Mouse (Mus musculus) lung, adult 2 months (tissue): ENCODE measurements around the gene Adtrp.

Experiments
- CTCF ChIP-seq: fragments of 200-500 bp; IDR thresholded peaks from 2 replicates; pipeline ENCODE4 v1.5.1; 2011; ENCODE audit warnings: mild to moderate bottlenecking, low read length, control low read depth; ENCODE audit not compliant: insufficient read depth
- POLR2A ChIP-seq: fragments of 200-500 bp; IDR thresholded peaks from 2 replicates; pipeline ENCODE4 v1.6.1; 2011; ENCODE audit warnings: low read depth, mild to moderate bottlenecking, control low read depth, low read length, borderline replicate concordance; ENCODE audit errors: extremely low read depth

DNA sequence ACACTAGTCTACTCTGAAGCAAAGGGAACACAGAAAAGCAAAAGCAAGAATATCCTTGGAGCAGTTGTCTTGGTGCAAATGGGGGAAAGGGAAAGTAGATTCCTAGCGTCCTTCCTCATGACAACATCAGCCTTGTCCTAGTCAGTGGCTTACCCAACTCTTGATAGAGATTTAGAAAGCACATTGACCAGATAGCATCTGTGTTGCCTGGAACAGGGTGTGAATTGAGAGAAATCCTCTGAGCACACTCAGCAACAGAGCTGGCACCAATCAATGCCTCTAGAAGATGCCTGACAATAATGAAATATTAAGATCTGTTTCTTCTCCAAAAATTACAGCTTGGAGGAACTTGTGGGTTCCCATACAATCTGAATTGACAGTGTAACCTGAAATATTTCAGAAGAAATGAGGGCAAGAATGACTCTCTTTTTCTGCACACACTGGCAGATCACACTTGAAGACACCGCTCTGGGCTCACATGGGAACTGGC is 42.7 kb upstream of the Adtrp start:
- TF ChIP-seq CTCF (no peak), POLR2A (no peak)
